16 mouse cellular contexts compared by ENCODE assay signal in the genomic region with DNA sequence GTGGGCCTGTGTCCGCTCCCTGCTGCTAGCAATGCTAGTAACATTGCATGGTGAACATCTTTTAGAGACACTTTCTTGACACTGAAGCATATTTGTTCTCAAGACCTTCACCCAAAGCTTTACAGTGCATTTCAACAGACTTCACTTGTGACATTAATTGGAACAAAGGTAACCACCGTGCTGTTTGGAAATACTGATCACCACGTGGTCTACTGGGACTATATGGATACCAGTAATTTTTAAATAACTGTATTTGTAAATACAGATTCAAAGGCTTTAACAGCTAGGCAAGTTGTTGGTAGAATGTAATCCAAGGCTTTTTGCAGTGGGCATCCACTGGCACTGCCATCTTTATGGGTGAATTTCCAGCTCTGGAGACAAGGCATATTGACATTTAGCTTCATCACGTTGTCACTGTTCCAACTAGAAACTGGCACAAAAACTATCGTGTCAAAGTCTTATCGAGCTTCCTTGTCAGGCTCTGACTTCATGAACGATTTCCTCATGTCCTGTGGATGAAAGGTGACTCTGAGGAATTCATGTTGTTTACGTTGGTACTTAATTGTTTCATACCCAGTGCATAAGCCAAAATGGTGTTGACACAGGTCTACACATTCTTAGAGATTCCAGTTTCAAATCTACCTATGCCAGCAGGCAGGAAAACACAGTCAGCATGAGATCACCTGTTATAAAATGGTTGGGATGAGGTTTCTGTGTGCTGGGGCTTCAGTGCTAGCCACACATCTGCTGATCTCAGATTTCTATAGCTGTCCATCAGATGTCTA.
"Had no signal": no experiment of that assay in that cellular context is flagged by ENCODE, and none has a peak within 500 bp of the region (broad histone marks: within the 10 kb centered on the region; RNA-seq: fewer than 3 reads in every experiment).

No protein-coding gene starts in this region.

- H3K9me3 ChIP-seq: limb, embryonic 10.5 days; liver, embryonic 12.5 days; liver, embryonic 15.5 days had no signal

- H3K27me3 ChIP-seq: limb, embryonic 13.5 days; liver, embryonic 12.5 days; liver, embryonic 15.5 days had no signal

- H3K4me1 ChIP-seq: limb, embryonic 10.5 days; limb, embryonic 13.5 days; liver, embryonic 12.5 days had no signal

- H3K4me3 ChIP-seq: layer of hippocampus, adult 2 months; limb, embryonic 10.5 days; limb, embryonic 13.5 days; liver, embryonic 12.5 days; liver, embryonic 15.5 days had no signal

- H3K9ac ChIP-seq: limb, embryonic 13.5 days; liver, embryonic 12.5 days; liver, embryonic 15.5 days had no signal

- DNase-seq: kidney, adult 18-20 months; kidney, adult 9 months; kidney, postnatal 14 days; kidney, postnatal 4 days; layer of hippocampus, adult 9-11 months; lung, adult 2 months; lung, postnatal 10 days; midbrain, embryonic 14.5 days; thymus, adult 18-20 months; thymus, postnatal 36 days had no signal

- ATAC-seq: liver, embryonic 12.5 days had no signal

- H3K36me3 ChIP-seq: limb, embryonic 10.5 days; limb, embryonic 13.5 days; liver, embryonic 12.5 days; liver, embryonic 15.5 days had no signal

- H3K4me2 ChIP-seq: limb, embryonic 13.5 days; liver, embryonic 12.5 days; liver, embryonic 15.5 days; midbrain, embryonic 11.5 days had no signal

- H3K27ac ChIP-seq: layer of hippocampus, adult 2 months; limb, embryonic 10.5 days; limb, embryonic 13.5 days; liver, embryonic 12.5 days; liver, embryonic 15.5 days had no signal
